Mouse (Mus musculus) G1E-ER4 (cell line): ENCODE measurements around the gene Clcn2. TPM values are rescaled to one million over a fixed set of nuclear protein-coding genes. Genes with fewer than 3 reads are reported as not detected.
A peak's percentile ranks its signal among the peaks of the same experiment; 100 is the strongest.

Source experiments
- GATA1 ChIP-seq: IDR thresholded peaks from one replicate; pipeline ENCODE4 v1.8.0; 2012; ENCODE audit warnings: low read length, inconsistent platforms
- polyA plus RNA-seq: library from polyadenylated mRNA; stranded (reverse); fragments of >175 nt; gene quantifications from 2 replicates; pipeline ENCODE4 v1.2.3, GENCODE M21; 2012

Clcn2 gene
- polyA plus RNA-seq, 1 experiment = 20.2 TPM

DNA sequence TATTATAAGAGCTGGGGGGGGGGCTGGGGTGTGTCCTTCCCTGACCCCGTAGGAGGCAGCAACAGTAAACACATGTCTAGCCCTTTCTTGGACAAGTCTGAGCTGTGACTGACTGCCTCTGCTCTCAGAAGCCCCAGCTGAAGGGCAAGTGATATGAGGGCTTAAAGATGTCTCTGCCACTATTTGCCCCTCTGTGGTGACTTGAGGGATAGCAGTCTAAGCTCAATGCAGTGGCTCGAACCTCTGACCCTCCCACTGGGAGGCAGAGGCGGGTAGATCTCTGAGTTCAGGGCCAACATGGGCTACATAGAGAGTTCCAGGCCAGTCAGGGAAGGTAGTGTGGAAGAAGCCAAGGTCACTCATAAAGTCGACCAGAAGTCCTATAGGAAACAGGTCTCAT is 6.7 kb downstream of the Clcn2 start:
- no peak for TF ChIP-seq GATA1

DNA sequence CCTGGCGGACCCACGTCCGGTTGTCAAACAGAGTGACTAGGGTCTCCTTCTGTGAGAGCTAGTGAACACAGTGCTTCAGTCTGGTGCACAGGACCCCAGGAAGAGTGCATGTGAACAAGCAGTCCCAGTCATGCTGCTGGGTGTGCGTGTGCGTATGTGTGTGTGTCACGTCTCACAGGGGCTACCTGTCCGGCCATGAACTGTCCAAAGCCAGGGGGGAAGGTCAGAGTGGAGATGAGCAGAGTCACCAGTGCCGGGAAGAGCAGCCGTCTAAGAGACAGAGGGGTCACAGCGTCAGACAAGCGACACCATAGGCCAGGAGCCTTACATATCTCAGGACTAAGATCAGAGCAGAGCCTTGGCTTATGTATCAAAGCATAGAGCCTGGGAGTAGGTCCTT is 7.2 kb downstream of the Clcn2 start:
- no peak for TF ChIP-seq GATA1

DNA sequence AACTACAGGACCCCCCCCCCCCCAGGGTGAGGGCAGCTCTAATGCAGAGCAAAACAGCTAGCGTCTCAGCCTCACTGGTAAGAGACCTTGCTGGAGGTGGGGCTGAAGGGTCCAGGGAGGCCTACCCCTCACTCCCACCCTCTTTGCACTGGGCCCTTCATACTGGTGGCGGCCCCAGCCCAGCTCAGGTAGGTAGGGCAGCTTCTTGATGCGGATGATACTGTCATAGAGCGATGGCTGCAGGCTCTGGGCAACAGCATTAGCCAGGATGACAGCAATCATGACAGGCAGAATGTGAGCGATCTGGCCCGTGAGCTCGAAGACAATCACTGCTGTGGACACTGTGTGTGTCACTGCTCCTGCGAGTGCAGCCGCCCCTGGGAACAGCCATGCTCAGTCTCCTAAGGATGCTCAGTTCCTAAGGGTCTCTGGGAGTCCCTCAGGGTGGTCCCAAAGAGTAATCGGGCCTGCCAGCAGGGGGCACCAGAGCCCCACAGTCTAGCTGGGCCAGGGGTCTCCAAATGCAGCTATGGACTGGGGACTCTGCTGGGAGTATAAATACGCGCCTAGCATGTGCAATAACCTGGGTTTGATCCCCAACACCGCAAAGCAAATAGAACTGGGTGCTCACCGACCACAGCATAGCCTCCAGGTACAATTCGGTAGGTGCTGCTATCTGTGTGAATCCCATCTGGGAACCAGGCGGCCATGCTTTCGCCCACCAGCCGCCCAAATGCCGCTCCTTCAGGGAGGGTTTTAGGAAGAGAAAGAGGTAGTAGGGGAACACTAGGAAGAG is 8.4 kb downstream of the Clcn2 start:
- no peak for TF ChIP-seq GATA1

DNA sequence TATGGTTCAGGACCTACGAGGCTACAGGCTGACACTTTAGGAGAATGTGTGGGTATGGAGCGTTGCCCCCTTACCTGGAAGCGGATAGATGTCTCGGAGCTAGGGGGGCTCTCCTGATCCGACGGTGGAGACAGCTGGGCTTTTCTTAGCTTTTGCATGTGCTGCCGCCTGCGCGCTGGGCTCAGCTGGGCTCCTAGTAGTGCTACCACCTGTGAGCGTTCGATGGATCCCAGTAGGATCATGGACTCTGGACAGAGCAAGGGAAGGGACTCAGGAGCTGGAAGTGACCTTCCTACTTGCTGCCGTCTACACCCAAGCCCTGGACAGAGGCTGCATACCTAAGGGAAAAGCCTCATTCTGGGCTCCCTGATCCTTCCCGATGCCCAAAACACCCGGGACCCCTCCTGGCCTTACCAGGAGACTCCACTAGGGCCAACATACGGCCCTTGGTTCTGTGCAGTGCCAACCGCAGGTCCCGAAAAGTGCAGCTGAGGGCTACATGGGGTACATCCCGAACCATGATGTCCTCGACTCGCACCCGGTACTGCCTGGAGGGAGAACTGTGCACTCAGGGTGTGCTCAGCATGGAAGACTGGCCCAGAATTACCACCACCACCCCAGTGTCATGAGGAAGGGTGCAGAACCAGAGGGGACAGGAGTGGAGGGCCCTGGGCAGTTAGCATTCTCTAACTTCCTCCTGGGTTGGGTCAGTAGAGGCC is 9.2 kb downstream of the Clcn2 start:
- TF ChIP-seq GATA1 = no peak

DNA sequence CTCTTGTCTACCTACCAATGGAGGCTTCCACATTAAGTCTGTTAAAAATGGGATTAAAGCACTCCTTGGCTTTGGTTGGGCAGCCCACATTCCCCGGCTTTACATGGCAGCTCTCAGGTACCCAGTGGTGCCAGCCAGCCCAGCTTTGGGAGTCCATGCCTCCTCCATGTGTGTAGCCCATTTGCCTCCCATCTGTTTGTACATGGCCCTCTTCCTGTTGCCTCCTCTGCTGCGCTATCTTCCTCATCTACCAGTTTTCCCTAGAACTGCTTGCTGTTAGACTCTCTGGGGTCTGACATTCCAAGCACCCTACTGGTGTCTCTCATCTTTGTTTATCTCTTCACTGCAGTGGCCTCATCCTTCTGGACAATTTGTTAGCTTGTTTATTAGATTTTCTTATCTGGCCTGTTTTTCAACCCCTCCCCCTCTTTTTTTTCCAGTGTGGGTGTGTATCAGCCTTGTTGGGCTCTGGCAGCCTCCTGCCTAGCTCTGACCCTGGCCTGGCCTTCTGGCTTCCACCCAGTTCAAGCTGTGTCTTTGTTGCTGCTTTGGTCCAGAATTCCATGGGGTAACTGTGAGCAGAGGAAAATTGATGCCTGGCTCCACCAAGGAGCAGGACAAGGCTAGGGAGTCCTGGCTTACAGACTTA is 11.0 kb downstream of the Clcn2 start:
- TF ChIP-seq GATA1 = peak; percentile 61

DNA sequence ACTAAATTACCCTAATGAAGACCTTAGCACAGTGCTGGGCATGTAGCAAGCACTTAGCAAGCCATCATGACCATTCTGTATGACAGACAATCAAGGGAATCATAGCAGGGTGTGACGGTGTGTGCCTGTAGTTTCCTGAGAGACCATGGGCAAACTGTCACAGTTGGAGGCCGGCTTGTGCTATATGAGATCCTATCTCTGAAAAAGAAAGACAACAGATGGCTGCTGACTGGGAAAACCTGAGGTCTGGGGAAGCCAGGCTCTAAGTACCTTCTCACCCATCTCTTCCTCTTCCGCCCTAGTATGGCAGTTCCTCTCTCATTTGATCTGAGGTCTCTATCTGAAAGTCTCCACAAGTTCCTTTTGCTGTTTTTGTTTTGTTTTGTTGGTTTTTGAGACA is 11.8 kb downstream of the Clcn2 start:
- no peak for TF ChIP-seq GATA1

DNA sequence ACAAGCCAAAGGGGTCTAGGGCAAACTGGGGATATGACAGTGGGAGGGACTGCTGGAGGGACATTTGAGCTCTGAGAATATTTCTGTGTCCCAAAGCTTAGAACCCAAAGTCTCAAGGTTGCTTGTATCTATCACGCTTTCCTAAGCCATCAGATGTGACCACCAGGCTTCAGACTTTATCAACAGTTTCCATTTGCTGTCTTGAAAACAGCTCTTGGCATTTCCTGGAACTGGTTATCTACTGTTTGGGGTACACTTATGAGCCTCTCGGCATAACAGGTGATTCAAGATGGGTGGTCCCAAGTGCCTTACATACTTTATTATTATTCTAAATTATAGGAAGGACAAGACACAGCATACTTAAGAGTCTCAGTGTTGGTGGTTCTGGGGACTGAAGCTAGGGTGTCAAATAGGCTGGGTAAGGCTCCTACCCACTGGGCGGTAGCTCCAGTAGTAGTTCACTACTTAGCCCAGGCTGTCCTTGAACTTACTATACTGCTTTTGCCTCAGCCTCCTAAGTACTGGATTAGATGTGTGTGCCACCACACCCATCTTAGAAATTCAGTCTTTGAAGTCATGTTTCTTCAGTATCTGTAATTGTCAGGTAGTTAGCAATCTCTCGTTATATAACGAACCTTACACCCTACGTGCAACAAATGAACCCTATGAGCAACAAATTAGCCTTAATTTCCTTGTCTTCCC is 13.7 kb downstream of the Clcn2 start:
- peak; percentile 69 for TF ChIP-seq GATA1

DNA sequence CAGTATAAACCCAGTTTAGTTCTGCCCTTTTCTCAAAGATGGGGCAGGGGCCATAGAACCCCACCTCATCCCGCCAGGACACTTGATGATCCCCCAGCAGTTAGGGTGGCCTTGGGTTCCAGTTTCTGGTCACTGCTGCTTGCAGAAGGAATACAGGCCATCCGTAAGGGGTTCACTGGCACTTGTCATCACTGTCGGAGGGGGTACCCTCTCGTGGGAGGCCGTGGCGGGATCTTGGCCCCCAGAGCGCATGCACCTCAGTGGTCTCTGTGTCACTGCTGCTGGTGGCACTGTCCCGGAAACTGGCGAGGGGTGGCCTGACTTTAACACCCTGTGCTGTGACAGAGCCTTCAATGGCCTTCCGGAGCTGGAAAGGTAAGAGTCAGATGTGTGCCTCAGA is 14.5 kb downstream of the Clcn2 start:
- no peak for TF ChIP-seq GATA1

DNA sequence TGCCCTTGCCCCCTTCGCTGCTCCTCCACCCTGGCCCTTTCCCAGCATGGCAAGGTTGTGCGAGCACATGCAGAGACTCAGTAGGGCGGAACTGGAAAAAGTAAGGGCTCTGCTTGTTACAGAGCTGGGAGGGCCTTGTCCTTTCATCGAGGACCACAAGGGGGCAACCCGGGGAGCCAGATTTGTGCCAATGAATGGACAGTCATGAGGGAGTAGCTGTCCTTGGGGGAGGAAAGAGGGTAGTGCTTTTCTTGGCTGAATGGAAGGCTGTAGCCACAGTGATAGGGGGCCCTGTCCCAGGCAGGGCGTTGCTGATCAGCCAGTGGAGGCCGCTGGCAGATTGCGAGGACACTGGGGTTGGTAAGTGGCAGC is 15.0 kb downstream of the Clcn2 start:
- no peak for TF ChIP-seq GATA1

DNA sequence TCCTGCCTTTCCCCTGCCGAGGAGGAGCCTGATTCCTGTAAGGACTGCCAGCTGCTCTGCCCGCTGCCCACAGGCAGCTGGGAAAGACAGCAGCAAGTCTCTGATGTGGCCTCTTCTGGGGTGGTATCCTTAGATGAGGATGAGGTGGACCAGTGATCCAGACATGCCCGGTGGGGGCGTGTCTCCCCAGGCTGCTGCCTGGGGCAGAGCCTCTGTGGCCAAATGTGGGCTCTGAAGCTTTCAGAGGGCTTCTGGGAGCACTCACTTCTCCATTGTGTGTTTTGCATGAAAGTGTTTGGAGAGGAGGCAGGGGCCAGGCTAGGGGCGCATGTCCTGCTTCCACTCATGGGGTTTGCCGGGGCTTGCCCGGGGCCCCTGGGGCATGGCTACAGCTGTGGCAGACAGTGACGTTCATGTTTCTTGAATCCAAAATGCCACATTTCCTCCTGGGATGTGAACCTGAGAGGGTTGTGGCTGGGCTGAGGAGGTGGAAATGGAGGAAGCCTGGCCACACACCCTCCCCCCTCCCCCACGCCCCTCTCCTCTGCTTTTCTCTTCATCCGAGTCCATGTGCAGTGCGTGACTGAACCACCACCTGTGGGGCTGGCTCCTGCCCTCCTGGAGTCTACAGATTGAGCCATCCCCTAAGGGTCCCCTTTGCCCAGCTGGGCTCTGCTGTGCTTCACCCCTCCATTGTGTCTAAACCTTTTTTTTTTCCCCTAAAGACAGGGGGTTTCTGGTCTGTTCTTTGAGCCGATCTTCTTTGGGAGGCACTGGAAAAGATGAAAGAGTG is 15.6 kb downstream of the Clcn2 start:
- no peak for TF ChIP-seq GATA1

DNA sequence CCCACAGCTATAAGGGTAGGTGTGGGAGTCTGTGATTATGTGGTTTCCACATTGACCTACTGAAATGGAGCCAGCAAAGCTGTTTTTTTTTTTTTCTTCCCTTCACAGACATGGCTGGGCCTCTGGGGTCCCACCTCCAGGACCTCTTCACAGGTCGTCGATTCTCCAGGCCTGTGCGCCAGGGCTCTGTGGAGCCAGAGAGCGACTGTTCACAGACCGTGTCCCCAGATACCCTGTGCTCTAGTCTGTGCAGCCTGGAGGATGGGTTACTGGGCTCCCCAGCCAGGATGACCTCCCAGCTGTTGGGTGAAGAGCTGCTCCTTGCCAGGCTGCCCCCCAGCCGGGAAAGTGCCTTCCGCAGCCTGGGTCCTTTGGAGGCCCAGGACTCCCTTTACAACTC is 16.2 kb downstream of the Clcn2 start:
- TF ChIP-seq GATA1 = no peak

DNA sequence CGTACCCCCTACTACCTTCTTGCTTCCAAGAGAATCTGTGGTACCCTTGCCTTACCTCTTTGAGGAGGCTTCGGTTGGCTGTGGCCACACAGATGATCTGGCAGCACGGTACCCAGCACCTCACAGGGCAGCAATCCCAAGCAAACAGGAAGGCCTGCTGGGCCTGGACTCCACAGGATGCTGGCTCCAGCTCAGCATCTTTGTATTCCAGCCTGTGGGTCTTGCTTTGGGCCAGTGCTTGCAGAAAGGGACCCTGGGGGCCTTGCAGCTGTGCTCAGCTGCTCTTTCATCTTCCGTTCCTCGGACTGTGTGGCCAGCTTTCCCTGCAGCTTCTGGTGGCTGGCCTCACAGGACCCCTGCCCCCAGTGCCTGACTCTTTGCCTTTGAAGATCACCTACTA is 17.5 kb downstream of the Clcn2 start:
- TF ChIP-seq GATA1 = no peak

DNA sequence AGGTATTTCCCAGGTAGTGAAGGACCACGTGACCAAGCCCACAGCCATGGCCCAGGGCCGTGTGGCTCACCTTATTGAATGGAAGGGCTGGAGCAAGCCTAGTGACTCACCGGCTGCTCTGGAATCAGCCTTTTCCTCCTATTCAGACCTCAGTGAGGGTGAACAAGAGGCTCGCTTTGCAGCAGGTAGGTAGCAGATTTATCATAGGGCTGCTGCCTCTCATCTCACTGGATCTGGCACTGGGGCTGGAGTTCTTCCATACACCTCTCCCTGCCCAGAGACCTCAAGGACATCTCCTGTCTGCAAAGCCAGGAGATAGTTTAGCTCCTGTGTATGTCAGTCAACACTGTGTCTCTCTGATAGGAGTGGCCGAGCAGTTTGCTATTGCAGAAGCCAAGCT is 18.3 kb downstream of the Clcn2 start:
- no peak for TF ChIP-seq GATA1

DNA sequence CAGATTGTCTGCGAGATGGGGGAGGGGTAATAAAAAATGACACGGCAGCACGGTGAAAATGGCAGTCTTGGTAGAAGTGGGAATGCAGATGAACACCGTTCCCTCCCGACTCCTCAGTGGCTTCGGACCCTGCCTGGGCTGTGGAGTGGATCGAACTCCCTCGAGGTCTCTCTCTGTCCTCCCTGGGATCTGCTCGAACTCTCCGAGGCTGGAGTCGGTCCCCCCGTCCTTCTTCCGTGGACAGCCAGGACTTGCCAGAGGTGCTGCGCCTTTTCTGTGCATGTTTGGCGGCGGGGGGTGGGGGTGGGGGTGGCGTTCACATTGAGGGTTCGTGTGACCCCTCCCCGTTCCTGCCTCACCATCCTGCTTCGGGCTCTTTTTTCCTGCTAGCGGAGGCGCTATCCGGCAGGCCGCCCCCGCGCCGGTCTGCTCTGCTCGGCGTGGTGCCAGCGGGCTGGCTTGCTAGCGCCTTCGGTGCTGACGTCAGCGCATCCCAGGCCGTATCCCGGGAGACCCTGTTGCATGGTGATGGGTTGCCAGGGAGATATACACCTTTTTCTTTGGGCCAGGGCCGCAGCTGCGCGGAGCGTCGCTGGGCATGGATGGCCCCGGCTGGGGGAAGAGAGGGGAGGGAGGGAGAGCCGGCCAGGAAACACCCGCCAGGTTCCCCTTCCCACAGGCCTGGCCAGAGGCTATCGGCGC is 21.8 kb downstream of the Clcn2 start:
- TF ChIP-seq GATA1 = no peak

DNA sequence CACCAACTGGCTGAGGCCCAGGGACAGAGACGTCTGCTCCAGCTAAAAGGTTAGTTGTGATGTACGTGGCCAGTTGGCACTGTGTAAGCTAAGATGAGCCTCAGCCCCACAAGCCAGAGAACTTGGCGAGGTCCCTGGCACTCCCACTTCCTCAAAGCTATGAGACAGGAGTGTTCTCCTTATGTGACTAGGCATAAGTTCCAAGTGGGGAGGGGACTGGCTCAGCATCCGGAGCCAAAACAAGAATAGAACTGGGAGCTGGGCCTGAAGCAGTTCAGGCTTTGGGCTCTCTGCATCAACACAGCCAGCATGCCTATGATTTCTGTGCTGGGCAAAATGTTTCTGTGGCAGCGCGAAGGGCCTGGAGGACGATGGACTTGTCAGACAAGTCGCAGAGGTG is 22.8 kb downstream of the Clcn2 start:
- no peak for TF ChIP-seq GATA1
